Mouse (Mus musculus) lung, postnatal 4 days (tissue): ENCODE measurements around the gene Traf5.

Experiments
- DNase-seq, 2 experiments: peaks; one replicate each; pipeline ENCODE4 v3.0.0; 2021

The Traf5 gene

GRCm38 (mm10) chr1:192090689-192091567 lies 1.4 kb downstream of the Traf5 start:
- no peak for DNase-seq

- DNase-seq = no peak
These were observed 2.1 kb downstream of the Traf5 start for GRCm38 (mm10) chr1:192090281-192090680.

- no peak for DNase-seq
These were observed 2.9 kb downstream of the Traf5 start for GRCm38 (mm10) chr1:192089208-192090166.

- DNase-seq = no peak
These were observed 4.3 kb downstream of the Traf5 start for GRCm38 (mm10) chr1:192088011-192088410.

- peak in 1 of 2 experiments; percentile 45 for DNase-seq
These were observed 5.3 kb downstream of the Traf5 start for GRCm38 (mm10) chr1:192087098-192087497.

GRCm38 (mm10) chr1:192086279-192087037 lies 5.9 kb downstream of the Traf5 start:
- DNase-seq = no peak

- DNase-seq = no peak
These were observed 7.1 kb downstream of the Traf5 start for GRCm38 (mm10) chr1:192085218-192085617.

- no peak for DNase-seq
These were observed 9.7 kb downstream of the Traf5 start for GRCm38 (mm10) chr1:192082646-192083045.

- no peak for DNase-seq
These were observed 11.2 kb downstream of the Traf5 start for GRCm38 (mm10) chr1:192081129-192081528.

- no peak for DNase-seq
These were observed 13.2 kb downstream of the Traf5 start for GRCm38 (mm10) chr1:192079121-192079520.

GRCm38 (mm10) chr1:192078406-192078805 lies 14.0 kb downstream of the Traf5 start:
- DNase-seq = peak; percentile 80 to 85

- peak; percentile 71 to 80 for DNase-seq
These were observed 15.4 kb downstream of the Traf5 start for GRCm38 (mm10) chr1:192076796-192077535.

- no peak for DNase-seq
These were observed 16.3 kb downstream of the Traf5 start for GRCm38 (mm10) chr1:192076101-192076500.

GRCm38 (mm10) chr1:192074824-192075223 lies 17.5 kb downstream of the Traf5 start:
- DNase-seq = peak; percentile 35 to 44

- no peak for DNase-seq
These were observed 19.9 kb downstream of the Traf5 start for GRCm38 (mm10) chr1:192072426-192072825.

GRCm38 (mm10) chr1:192070618-192071051 lies 21.7 kb downstream of the Traf5 start:
- DNase-seq = peak in 1 of 2 experiments; percentile 51

- DNase-seq = peak; percentile 44 to 73
These were observed 22.3 kb downstream of the Traf5 start for GRCm38 (mm10) chr1:192069971-192070591.

GRCm38 (mm10) chr1:192068188-192068587 lies 24.2 kb downstream of the Traf5 start:
- DNase-seq = no peak

- no peak for DNase-seq
These were observed 25.4 kb downstream of the Traf5 start for GRCm38 (mm10) chr1:192066956-192067355.

- no peak for DNase-seq
These were observed 29.0 kb downstream of the Traf5 start for GRCm38 (mm10) chr1:192063209-192063946.

- DNase-seq = peak in 1 of 2 experiments; percentile 47
These were observed 29.7 kb downstream of the Traf5 start for GRCm38 (mm10) chr1:192062682-192063081.
